Mouse (Mus musculus) G1E-ER4 (cell line): Measurements from ENCODE around the gene Sim1. TPM values are rescaled to one million over a fixed set of nuclear protein-coding genes. Genes with fewer than 3 reads are reported as not detected.

Experiments
- GATA1 ChIP-seq: IDR thresholded peaks from one replicate; pipeline ENCODE4 v1.8.0; 2012; ENCODE audit warnings: low read length, inconsistent platforms
- polyA plus RNA-seq: library from polyadenylated mRNA; stranded (reverse); fragments of >175 nt; gene quantifications from 2 replicates; pipeline ENCODE4 v1.2.3, GENCODE M21; 2012

Gene Sim1
- not detected in 2 replicates for polyA plus RNA-seq

DNA sequence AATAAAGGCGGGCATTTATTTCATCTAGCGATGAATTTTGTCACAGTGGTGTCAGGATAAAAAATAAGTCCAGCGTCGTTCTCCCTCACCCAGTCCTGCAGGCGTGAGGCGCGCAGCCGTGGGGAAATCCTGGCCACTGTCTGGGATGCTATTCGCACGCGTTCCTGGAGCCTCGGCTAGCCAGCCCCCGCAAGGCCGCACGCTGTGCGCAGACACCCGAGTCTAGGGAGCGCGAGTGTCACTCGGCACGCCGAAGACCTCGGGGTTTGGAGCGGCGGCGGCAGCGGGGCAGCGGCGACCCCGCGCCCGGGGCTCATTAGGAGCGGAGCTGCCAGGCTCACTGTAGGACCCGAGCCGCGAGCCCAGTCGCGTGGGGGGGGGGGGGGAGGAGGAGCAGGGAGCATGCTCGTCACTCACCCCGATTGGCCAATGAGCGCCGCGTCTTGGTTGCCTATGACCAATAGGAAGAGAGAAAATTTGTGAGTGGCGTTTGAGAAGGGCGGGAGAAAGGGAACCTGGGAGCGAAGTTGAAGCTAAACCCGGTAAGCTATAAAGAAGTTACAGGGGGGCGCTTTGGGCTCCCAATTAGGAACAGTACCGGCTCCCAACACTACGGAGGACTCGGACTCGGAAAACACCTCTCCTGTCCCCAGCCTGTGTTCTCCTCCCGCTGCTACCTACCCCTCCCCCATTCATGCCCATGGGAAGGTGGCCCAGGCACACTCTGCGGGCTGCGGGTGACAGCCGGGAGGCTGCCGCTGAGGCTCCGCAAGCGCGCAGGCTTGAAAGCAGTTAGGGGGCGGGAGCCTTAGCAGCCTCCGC lies at the start of gene Sim1:
Gene Sim1, plus strand, starts transcription at position 585 of the 822 bp plus-strand sequence.
- no peak for TF ChIP-seq GATA1

DNA sequence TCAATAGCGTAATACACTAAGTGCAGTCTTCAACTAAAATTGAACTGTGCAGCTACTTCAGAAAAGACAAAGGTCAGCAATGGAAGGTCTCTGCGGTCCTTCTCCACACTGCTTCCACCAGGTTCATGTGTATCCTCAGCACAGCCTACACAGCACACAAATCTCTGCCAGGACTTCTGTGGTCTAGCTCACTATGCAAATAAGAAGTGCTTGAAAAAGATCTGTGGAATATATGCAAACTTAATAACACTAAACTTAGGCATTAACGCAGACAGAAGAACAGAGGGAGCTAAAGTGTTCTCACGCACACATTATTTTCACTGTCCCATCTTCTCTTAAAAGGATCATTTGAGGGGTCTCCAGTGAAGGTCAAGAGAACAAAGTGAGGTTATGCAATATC lies 26.4 kb upstream of the Sim1 start:
- no peak for TF ChIP-seq GATA1

DNA sequence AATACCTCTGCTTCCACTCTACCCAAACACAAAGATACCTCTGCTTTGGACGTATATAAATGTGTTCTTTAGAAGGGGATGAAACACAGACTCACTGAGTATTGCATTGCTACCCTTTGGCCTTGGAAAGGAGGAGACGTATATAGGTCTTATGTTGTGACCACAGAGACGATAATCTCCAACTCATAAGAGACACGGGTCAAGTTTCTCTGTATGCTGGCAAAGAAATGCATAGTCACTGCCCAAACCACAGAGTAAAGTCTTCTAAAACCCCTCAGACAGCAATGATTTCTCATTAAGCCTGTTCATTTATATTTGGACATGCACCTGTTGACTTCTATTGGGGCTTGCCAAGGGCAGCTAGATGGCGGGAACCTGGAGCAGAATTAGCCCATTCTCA lies 17.6 kb upstream of the Sim1 start:
- no peak for TF ChIP-seq GATA1

DNA sequence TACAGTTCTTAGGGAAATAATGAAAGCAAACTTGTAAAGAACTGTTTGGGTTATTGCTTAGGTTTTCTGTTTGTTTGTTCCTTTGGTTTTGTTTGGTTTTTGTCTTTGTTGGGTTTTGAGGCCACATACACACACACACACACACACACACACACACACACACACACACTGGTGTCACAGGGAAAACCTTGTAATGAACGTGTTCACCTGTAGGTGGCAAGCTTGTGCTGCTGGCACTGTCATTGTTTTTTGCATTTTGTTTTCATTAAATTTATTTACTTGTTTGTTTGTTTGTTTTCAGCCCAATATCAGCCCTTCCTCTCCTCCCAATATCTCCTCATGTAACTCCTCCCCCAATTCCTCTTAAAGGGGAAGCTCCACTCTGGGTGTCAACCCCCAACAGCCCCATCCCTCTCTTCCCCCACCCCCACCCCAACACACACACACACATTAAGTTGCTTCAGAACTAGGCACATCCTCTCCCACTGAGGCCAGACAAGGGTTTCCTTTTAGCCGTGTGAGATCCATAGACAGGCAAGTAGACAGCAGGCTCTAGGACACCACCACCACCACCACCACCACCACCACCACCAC lies 13.0 kb upstream of the Sim1 start:
- no peak for TF ChIP-seq GATA1

DNA sequence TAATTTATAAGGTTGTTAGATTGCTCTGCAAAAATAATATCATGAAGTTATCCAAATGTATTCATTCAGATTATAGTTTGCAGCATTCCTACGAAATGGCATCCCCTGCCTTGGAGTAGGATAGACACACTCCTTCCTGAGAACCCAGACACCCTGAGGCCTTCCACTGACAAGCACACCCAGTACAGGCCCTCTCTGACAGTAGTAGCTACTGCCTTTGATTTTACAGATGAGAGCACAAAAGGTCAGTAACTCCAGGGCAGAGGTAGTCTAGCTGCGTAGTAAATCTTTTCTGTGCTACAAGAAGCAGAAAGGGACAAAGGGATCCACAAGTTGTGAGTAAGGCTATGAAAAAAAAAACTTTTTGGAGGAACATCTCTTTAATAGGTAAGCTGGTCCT lies 12.2 kb upstream of the Sim1 start:
- TF ChIP-seq GATA1: no peak

DNA sequence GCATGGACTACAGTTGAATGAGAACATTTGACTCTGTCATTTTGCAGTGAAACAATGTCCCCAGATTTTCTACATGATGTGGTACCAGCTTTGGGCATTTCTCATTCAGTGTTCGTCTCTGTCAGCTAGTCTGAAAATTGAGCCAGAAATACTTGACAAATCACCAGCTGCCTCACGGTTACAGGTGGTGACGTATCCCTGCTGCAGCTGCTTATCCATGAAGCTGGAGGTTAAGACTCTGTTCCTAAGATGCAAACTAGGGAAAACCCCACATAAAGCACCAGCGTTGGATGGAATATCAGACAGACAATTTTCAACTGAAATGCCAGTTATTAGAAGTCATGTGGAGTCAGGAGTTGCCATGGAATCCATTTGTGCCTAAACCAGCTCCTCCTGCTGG lies 8.2 kb upstream of the Sim1 start:
- TF ChIP-seq GATA1: no peak

DNA sequence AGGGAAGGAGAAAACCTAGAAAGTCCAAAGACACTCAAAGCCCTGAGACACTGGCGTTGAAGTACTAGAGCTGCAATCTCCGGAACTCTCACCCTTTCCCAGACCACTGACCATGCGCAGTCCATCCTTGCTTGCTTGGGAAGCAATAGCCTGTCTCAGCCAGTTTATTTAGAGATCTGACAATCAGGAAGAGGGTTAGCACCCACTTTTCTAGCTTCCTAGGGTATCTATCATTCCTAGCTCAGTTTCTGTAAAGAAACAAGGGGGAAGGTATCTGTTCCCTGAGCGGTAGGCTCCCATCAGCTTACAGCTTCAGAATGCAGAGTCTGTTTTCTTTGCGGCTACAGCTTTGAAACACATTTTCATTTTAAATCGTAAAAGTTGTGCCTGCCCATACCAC lies 3.9 kb upstream of the Sim1 start:
- no peak for TF ChIP-seq GATA1

DNA sequence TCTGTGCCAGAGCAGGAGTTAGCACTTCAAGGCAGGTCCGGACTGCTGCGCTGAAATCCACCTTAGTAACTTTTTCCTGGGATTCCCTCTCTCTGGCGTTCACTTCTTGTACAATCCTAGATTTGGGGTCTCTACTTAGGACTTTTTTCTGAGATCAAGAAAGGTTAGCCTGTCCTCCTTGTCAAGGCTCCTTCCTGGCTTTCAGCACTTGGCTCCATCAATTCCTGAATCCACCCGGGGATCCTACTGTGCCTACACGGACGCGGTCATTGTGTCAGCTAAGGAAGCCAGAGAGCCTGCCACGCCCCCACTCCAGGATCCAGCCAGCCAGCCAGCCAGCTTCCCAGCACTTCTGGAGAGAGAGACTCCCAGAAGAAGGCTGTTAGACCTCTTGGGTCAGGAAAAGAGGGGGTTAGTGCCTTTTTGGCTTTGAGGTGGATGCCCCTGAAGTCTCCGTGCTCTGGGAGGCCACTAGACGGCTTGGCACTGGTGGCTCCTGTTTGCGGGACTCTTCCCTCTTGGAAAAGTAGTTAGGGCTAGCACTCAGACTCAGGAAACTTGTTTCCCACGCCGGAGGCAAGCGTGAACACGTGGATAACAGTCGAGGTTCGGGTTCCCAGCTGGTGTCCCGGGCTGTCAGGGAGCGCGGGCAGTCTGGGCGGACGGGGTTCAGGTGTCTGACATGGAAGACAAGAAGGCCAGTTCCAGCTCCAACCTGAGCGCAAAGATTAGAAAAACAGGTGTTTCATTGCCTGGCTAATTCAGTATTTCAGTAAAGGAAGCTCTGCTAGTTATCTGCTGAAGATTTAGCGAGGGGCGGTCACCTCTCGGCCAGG lies 2.5 kb upstream of the Sim1 start:
- TF ChIP-seq GATA1: no peak

DNA sequence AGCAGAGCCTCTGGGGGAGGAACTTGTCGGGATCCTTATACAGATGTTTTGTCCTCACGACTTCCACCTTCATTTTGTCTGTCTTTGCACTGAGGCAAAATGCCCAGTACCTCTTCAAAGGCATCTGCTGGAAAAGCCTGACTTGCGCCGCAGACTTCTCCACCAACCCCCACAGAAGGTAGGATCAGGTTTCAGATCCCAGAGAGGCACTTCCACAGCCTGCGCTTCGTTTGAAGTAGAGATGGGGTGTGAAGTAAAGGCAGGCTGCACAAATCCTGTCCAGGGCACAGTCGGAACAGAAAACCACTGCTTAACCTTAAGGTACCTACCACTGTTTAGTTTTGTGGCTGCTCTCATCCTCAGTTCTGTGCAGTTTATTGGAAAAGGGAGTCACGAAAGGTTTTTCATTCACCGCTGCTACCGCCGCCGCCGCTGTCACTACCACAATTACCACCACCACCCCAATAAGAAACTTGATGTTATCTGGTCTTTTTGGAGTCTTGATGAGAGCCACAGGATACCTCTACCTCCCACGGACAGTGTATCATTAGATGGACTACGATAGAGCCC lies 1.7 kb upstream of the Sim1 start:
- no peak for TF ChIP-seq GATA1

DNA sequence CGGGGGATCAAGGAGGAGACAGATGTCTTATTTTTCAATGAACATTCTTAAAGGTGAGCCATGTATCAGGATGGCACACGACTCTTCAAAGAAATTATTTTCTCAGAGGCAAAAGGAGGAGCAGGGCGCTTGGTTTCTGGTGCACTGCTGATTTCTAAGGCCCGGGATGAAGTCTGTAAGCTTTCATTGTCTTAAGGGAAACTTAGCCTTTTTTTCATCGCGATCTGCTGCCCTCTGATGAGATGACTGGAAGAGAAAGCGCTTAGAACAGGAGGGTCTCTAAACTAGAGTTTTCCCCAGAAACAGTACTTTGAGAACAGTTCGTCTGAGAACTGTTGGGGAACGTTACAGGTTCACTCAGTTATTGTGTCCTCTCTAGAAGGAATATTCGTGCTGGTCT lies 1.0 kb upstream of the Sim1 start:
- TF ChIP-seq GATA1: no peak

DNA sequence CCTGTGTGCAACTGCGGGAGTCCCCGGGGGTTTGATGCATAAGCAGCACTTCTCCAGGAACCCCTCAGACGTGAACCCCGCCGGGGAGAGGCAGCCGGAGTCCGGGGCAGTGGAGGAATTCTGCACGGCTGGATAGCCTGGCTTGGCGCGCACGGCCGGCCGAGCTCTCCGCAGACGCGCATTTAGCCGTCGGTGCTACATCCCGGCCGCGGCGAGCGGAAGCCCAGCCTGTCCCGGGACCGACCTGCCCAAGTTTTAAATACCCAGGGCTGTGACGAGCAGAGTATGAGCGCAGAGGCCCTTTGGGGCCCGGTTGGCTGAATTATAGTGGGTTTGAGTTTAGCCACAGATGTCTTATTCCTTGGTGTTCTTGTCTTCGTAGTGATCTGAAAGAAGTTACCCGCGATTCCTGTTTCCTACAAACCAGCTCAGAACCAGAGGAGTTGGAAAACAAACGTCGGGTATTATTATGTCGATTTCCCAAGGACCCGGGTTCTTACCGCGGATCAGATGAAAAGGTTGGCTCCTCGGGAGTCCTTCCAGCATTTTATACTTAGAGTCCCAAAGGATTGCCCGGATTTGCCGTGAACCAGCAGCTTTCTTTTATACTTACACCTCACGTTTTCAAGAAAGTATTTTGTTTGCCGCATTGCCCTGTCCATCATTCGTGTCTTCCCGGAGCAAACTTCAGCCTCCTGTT lies 687 bp downstream of the Sim1 start:
- TF ChIP-seq GATA1: no peak

DNA sequence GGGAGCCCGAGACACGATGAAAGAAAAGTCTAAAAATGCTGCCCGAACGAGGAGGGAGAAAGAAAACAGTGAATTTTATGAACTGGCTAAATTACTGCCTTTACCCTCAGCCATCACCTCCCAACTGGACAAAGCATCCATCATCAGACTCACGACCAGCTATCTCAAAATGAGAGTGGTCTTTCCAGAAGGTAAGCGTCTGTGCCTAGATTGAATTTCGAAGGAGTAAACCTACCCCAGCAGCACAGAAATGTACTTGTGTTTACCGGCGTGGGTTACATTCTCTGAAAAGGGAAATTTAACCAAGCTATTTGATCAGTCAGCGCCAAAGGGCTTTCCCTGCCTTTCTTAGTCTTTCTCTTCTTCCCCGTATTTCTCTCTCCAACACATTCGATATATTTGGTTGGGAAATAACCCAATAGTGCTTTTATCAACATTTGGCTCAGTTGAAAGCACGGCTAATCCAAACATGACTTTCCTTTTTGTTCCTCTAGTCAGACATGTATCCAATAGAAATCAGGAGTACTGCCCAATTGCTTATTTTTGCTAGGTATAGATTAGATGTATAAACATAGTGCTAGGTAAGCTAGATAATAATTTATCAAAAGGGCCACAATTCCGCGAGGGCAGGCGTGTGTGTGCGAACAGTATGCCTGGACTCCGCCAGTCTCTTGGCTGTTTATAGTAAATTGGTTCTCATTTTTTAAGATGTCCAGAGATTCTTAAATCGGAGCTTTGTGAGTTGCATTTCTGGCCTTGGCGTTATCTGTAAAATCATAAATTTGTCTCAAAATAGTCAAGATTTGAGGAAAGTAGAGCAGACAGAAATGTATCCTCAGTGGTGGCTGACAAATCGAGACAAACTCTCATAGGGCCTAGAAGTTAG lies 1.6 kb downstream of the Sim1 start:
- no peak for TF ChIP-seq GATA1

DNA sequence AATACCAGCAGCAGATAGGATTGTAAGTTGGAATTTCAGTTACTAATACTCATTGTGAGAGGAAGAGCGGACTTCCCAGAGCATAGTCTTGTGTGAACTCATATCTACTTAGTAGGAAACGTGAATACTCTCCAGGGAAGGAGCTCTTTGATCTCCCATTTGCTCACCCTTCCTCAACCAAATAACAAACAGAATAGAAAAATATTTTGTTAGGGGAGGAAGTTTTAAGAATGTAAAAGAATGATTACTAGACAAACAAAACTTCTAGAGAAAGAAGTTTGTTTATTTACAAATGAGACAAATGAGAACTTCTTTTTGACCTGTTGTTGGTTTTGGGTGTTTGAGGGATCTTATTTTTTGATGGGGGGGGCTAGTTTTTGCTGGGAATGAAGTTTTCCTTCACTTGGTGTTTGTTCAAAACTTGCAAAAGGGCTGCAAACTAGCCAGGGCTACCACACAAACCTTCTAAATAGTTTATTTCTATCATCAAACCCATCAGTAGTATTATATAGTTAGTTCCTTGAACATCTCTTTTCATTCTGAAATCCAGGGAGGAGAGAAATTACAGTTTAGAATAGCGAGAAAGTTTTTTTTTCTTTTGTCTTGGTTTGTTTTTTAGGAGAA lies 2.3 kb downstream of the Sim1 start:
- TF ChIP-seq GATA1: no peak
